Mouse (Mus musculus) frontal cortex, postnatal 10 days (tissue): ENCODE data around the gene Esp6.
"Not testable (repeated sequence)": the region's sequence is repeated elsewhere in the genome, so short reads cannot be mapped to it uniquely, and the experiment has no call there.

Source experiments
- DNase-seq, 2 experiments: peaks; one replicate each; pipeline ENCODE4 v3.0.0; 2022; ENCODE audit warnings: low spot score in 2 of 2, mixed read lengths in 1 of 2

Esp6 gene

DNA sequence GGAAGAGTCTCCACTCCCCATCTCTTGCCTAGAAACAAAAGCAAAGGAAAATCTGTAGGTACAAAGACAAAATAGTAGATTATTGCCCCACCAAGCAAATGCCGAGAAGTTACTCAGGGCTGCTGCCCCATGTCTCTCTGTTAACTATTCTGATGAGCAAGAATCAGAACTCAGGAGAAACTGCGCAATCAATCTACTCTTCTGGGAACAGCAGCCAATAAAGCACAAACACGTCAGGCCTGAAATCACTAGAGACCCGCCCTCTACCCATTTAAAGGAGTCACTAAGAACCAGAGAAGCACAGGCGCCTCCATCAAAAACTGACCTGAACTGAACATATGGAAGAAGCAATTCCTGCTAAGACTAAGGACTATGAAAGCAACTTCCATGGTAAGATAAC, at the start of gene Esp6:
Gene Esp6 (plus strand): TSS at position 301 of the 400 bp plus-strand sequence.
- no peak for DNase-seq

DNA sequence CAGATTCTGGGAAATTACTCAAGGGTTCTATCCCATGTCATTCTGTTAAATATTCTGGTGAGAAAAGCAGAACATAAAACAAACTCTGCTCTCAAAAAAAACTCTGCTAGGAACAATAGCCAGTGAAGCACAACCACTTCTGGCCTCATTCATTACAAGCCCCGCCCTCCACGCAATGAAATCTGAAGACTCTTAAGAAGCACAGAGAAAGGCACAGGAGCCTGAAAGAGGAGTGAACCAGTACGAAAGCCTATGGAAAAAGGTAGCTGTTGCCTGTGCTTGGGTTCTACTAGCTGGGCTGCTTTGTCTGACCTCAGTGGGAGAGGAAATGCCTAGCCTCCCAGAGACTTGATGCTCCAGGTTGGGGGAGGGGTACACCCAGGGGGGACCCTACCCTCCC, 41.5 kb upstream of the Esp6 start, which contains the start of gene Esp8:
Gene Esp8 (plus strand): TSS at position 205 of the 400 bp plus-strand sequence.
- no peak for DNase-seq

DNA sequence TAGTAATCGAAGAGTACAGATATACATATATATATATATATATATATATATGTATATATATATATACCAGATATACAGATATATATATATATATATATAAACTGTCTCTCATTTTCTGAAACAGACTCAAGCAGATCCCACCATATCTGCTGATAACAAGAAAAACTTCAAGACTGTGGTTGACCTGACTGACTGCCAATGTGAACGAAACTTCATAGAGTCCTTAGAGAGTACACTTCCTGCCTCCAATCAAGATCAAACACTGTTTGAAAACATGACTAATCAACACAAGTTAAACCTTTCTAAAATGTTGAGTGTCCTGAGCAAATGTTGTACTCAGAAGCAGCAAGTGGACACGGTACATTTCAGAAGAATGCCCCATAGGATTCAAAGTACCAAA, 31.5 kb upstream of the Esp6 start:
- DNase-seq = no peak

DNA sequence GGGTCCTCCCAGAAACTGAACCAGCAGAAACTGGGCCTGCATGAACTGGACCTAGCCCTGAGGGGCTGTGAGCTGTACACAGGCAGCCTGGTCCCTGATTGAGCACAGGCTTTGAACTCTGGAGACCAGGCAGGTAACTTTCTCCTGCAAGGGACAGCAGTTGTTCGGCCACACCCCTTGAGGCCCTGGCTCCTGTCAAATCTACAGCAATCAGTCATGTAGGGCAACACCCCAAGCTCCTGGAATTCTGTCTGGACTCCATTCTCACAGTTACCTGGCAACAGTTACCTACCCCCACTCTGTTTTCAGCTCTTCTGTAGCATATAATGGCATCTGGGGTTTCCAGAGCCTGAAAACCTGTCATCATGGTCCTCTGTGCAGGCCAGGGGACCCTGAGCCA, 30.2 kb upstream of the Esp6 start:
- DNase-seq = no peak

DNA sequence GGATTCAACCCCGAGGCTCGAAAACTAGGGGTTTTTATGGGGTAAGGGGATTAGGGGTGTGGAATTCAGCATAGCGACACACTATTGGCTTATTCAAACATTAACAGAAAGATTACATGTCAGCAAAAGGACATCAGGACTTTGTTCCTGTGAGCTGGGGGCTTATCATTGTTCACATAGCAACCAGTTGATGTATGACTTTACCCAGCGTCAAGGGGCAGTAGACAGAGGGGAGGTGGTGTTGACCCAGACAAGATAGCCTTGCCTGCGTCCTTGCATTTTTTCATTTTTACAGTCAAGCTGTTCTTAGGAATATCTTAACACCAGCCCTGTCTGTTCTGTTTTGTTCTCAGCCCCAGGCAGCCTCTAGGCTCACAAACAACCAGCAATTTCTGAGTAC, 14.3 kb upstream of the Esp6 start:
- not testable (repeated sequence) for DNase-seq

DNA sequence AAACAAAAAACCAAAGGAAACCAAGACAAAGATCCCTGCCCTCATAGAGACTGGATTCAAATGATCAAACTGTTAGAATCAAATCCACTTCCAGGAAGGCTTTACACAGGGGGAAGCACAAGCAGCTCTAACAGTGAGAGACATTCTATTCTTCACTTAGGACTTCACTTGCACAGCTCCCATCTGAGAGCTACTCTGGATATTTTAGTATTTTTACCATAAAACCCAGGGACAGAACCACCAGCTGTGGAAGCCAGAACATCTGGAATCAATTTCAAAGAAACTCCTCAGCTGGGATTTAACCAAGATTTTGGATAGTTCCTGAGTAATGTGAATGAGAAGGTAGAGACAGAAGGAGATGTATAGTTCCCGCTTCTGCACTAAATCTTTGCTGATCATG, 7.8 kb upstream of the Esp6 start:
- no peak for DNase-seq

DNA sequence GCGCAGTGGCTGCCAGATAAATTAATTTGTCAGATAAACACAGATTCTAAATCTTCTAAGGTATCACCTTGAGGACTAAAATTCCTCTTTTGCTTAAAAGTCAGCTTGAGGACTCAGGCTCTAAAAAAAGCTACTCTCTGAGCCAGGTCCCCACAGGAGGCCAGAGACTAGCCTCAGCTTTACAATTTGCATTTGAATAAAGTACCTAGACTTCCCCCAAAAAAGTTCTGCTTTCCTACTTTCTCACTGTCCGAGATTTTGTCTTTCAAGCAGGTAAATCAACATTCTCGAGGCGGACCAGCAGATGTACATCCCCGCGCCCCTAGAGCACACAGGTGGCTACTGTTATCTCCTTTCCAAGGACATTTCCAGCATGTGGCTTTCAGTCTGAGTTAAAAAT, 22.6 kb downstream of the Esp6 start:
- DNase-seq = not testable (repeated sequence)

DNA sequence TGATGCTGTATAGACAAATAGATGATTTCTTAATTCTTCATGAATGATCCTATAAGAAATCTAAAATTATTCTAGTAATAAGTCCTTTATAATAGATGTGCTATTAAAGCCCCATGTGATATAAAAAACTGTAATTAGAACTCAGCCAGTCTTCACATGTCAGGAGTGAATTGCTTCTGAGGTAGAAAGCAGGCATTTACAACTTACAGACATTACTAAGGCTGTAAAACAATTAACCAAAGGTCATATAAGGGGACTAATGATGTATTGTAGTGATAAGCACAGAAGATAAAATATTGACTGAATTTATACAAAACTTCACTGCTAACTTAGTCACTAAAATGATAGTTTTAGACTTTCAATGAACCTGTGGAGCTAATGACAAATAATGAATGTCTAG, 30.0 kb downstream of the Esp6 start:
- no peak for DNase-seq

DNA sequence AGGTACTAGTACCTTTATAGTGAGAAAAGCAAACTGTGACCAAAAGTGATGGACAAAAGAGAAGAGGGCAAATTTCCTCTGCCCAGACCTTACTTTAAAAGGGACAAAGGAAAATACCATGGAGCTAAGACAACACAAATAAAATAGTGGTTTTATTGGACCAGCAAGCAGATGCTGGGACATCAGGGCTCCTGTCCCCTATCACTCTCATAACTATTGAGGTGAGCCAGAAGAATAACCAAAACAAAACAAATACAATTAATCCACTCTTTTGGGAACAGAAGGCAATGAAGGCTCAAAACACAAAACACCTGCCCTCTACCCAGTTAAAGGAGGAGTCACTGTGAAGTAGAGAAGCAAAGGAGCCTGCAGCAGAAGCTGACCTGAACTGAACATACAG, 37.0 kb downstream of the Esp6 start, which contains the start of gene Esp4:
Gene Esp4 (plus strand): TSS at position 301 of the 400 bp plus-strand sequence.
- DNase-seq = no peak
